Comparison of ENCODE assay signal across 14 mouse cellular contexts in the genomic region with DNA sequence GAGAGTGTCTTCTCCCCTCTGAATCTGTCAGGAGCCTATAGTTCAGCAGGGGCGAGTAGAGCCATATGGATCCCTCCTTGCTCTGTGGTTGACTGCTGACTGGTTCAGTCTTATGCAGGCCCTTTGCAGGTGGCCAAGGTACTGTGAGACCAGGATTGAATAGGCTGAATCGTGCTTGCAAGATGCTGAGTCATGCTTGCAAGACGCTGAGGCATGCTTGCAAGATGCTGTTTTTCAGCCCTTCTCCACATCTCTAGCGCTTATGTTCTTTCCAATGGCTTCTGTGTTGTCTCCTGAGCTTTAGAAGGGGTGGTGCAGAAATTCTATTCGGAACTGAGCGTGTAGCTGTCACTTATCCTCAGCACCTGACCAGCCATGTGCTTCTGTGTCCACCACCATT.
"Had no signal": no experiment of that assay in that cellular context is flagged by ENCODE, and none has a peak within 500 bp of the region (broad histone marks: within the 10 kb centered on the region; RNA-seq: fewer than 3 reads in every experiment).

No protein-coding gene starts in this region.

- H3K27ac ChIP-seq: liver, embryonic 12.5 days; midbrain, embryonic 10.5 days; neural tube, embryonic 12.5 days had no signal

- H3K4me3 ChIP-seq: limb, embryonic 15.5 days; liver, embryonic 12.5 days; midbrain, embryonic 10.5 days; myocyte; neural tube, embryonic 12.5 days; stomach, embryonic 15.5 days had no signal

- DNase-seq: kidney, adult 2 months; kidney, postnatal 36 days; left cerebral cortex, postnatal 4 days; lung, postnatal 4 days; midbrain, embryonic 14.5 days; retina, postnatal 1 day; thymus, adult 2 months; thymus, postnatal 25 days had no signal

- H3K4me2 ChIP-seq: limb, embryonic 15.5 days; liver, embryonic 12.5 days; neural tube, embryonic 12.5 days; stomach, embryonic 15.5 days had no signal

- H3K27me3 ChIP-seq: limb, embryonic 15.5 days; liver, embryonic 12.5 days; neural tube, embryonic 12.5 days; stomach, embryonic 15.5 days had no signal

- H3K9ac ChIP-seq: limb, embryonic 15.5 days; liver, embryonic 12.5 days; neural tube, embryonic 12.5 days; stomach, embryonic 15.5 days had no signal

- H3K4me1 ChIP-seq: midbrain, embryonic 10.5 days; neural tube, embryonic 12.5 days had no signal

- H3K9me3 ChIP-seq: limb, embryonic 15.5 days; liver, embryonic 12.5 days; midbrain, embryonic 10.5 days; neural tube, embryonic 12.5 days; stomach, embryonic 15.5 days had no signal

- H3K36me3 ChIP-seq: limb, embryonic 15.5 days; liver, embryonic 12.5 days; midbrain, embryonic 10.5 days; neural tube, embryonic 12.5 days; stomach, embryonic 15.5 days had no signal

- ATAC-seq: liver, embryonic 12.5 days had no signal
